Mouse (Mus musculus): ENCODE measurements around the gene AU022252. TPM values are rescaled to one million over a fixed set of nuclear protein-coding genes. Genes with fewer than 3 reads are reported as not detected.

Gene AU022252
- total RNA-seq, 2 experiments from 2014 or later: 2.1 to 2.9 TPM

Other genes starting within 250 kb of the AU022252 start
- 9.0 and 14.4 TPM in 2 replicates for gene Slc2a1, start 124.0 kb downstream of the AU022252 start, total RNA-seq (2015)
- 14.3 and 18.0 TPM in 2 replicates for gene Slc2a1, start 124.0 kb downstream of the AU022252 start, total RNA-seq (2017)
- 7.0 and 10.2 TPM in 2 replicates for gene Zfp691, start 58.5 kb downstream of the AU022252 start, total RNA-seq (2015)
- gene Zfp691, start 58.5 kb downstream of the AU022252 start, total RNA-seq (2017): 1.9 and 4.5 TPM in 2 replicates
- gene Ermap, start 42.7 kb downstream of the AU022252 start, total RNA-seq (2015): 4.4 and 10.0 TPM in 2 replicates
- gene Ermap, start 42.7 kb downstream of the AU022252 start, total RNA-seq (2017): 3.7 and 8.2 TPM in 2 replicates
- 20.6 and 28.6 TPM in 2 replicates for gene Svbp, start 37.4 kb downstream of the AU022252 start, total RNA-seq (2015)
- gene Svbp, start 37.4 kb downstream of the AU022252 start, total RNA-seq (2017): 19.7 and 42.9 TPM in 2 replicates
- not detected in 2 replicates for gene Tmem269, start 14.5 kb downstream of the AU022252 start, total RNA-seq (2015)
- gene Tmem269, start 14.5 kb downstream of the AU022252 start, total RNA-seq (2017): not detected in 2 replicates
- 0.94 and 1.1 TPM in 2 replicates for gene P3h1, start 203 bp upstream of the AU022252 start, total RNA-seq (2015)
- 3.3 and 3.5 TPM in 2 replicates for gene P3h1, start 203 bp upstream of the AU022252 start, total RNA-seq (2017)
- not detected in 2 replicates for gene Cldn19, start 22.7 kb upstream of the AU022252 start, total RNA-seq (2015)
- not detected in 2 replicates for gene Cldn19, start 22.7 kb upstream of the AU022252 start, total RNA-seq (2017)
- gene Ybx1, start 61.9 kb upstream of the AU022252 start, total RNA-seq (2015): 721 and 749 TPM in 2 replicates
- 791 and 811 TPM in 2 replicates for gene Ybx1, start 61.9 kb upstream of the AU022252 start, total RNA-seq (2017)
- 84.7 and 92.6 TPM in 2 replicates for gene Ppih, start 87.8 kb upstream of the AU022252 start, total RNA-seq (2015)
- 87.4 and 98.8 TPM in 2 replicates for gene Ppih, start 87.8 kb upstream of the AU022252 start, total RNA-seq (2017)
- gene Ccdc30, start 182.8 kb upstream of the AU022252 start, total RNA-seq (2015): 0.07 TPM in 1 of 2 replicates, not detected in the other
- not detected in 2 replicates for gene Ccdc30, start 182.8 kb upstream of the AU022252 start, total RNA-seq (2017)
- gene Ppcs, start 189.7 kb upstream of the AU022252 start, total RNA-seq (2015): 8.0 and 8.6 TPM in 2 replicates
- 7.2 and 7.6 TPM in 2 replicates for gene Ppcs, start 189.7 kb upstream of the AU022252 start, total RNA-seq (2017)
- not detected in 2 replicates for gene Zmynd12, start 190.1 kb upstream of the AU022252 start, total RNA-seq (2015)
- not detected in 2 replicates for gene Zmynd12, start 190.1 kb upstream of the AU022252 start, total RNA-seq (2017)